8 mouse cellular contexts compared by ENCODE assay signal in the genomic region with DNA sequence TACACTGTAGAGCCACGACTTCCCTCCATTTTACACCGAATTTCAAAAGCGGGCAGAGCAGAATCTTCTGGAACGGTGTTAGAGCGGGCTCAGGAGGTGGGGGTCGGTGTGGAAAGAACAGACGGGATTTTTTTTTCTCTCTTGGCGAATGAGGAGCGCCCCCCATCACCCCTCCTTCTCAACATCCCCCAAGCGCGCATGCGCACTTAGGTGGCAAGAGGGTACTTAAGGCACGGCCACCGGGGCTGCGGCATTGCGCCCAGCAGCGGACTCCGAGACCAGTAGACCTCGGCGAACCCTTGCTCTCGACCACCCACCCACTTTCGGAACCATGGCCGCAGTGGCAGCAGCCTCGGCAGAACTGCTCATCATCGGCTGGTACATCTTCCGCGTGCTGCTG. TPM values are rescaled to one million over a fixed set of nuclear protein-coding genes. Genes with fewer than 3 reads are reported as not detected.
DNase-seq lines count a peak whose midpoint lies in the region; ATAC-seq and TF ChIP-seq lines count a peak whose summit lies in the region.

A gene (plus strand): TSS at position 221 of the 400 bp plus-strand sequence.

- no peak for DNase-seq in kidney, adult 2 months
- no peak for DNase-seq in kidney, adult 9 months
- DNase-seq in adrenal gland, adult (ENCODE audit: inconsistent age in 2 of 2, low spot score in 1 of 2) = peak; percentile 32 to 64
- peak; percentile 91 for DNase-seq in embryonic facial prominence, embryonic 10.5 days (ENCODE audit: low spot score)
- DNase-seq in intestine, embryonic 14.5 days (ENCODE audit: low spot score) = peak; percentile 84
- no peak for DNase-seq in liver, embryonic 14.5 days (ENCODE audit: low read depth in 3 of 3, low spot score in 3 of 3)
- peak; percentile 62 for DNase-seq in right cerebral cortex, postnatal 14 days
- no peak for DNase-seq in thymus, postnatal 36 days

- no peaks in the 10 kb centered on the region for H3K27me3 ChIP-seq in kidney, adult 2 months (replicated peaks; ENCODE audit: control insufficient read depth, insufficient read depth, low read length)
- H3K27me3 ChIP-seq in embryonic facial prominence, embryonic 10.5 days (replicated peaks; ENCODE audit: low read depth, poor library complexity, severe bottlenecking) = no peaks in the 10 kb centered on the region
- no peaks in the 10 kb centered on the region for H3K27me3 ChIP-seq in intestine, embryonic 14.5 days (replicated peaks; ENCODE audit: control insufficient read depth, insufficient read depth, low read length)
- H3K27me3 ChIP-seq in liver, embryonic 14.5 days (ENCODE audit: control insufficient read depth, insufficient read depth, low read length) = peaks cover 25% of the 10 kb centered on the region

- ATAC-seq in intestine, embryonic 14.5 days (replicated peaks; ENCODE audit: low FRiP score, low TSS enrichment, low read depth) = peak; percentile 41
- ATAC-seq in liver, embryonic 14.5 days (ENCODE audit: insufficient read depth) = no peak

- H3K36me3 ChIP-seq in kidney, adult 2 months (ENCODE audit: control insufficient read depth, insufficient read depth, low read length) = no peaks in the 10 kb centered on the region
- peaks cover 89% of the 10 kb centered on the region for H3K36me3 ChIP-seq in embryonic facial prominence, embryonic 10.5 days (replicated peaks)
- peaks cover 43% of the 10 kb centered on the region for H3K36me3 ChIP-seq in intestine, embryonic 14.5 days (ENCODE audit: control insufficient read depth, insufficient read depth, low read length)
- no peaks in the 10 kb centered on the region for H3K36me3 ChIP-seq in liver, embryonic 14.5 days (replicated peaks; ENCODE audit: control insufficient read depth, insufficient read depth, low read depth)

- peak within 1 kb of the TSS; percentile 20; the same call in 1 of the 2 replicates for H3K4me3 ChIP-seq in kidney, adult 2 months (ENCODE audit: insufficient read depth, low read depth, low read length)
- peak within 1 kb of the TSS; percentile 68 for H3K4me3 ChIP-seq in embryonic facial prominence, embryonic 10.5 days
- H3K4me3 ChIP-seq in intestine, embryonic 14.5 days (ENCODE audit: low read depth, low read length) = peak within 1 kb of the TSS; percentile 35
- no peak within 1 kb of the TSS for H3K4me3 ChIP-seq in liver, embryonic 14.5 days (ENCODE audit: insufficient read depth in 1 of 2, low read depth in 2 of 2, low read length in 2 of 2)

- peak within 1 kb of the TSS; percentile 50 for H3K4me2 ChIP-seq in intestine, embryonic 14.5 days (ENCODE audit: low read length)
- peak within 1 kb of the TSS; percentile 33 for H3K4me2 ChIP-seq in liver, embryonic 14.5 days (ENCODE audit: low read depth)

- no peak for TF ChIP-seq CTCF in kidney, adult 2 months (conservative IDR thresholded peaks at IDR 0.05; ENCODE audit: insufficient read depth, insufficient read length, low read depth, low read length)
- no peak for TF ChIP-seq CTCF in liver, embryonic 14.5 days (IDR thresholded peaks at IDR 0.05; ENCODE audit: low read depth)

- 65% methylated on average over 27 of the region's 27 CpGs for WGBS in kidney, adult 2 months
- WGBS in embryonic facial prominence, embryonic 10.5 days = 51% methylated on average over 27 of the region's 27 CpGs
- WGBS in intestine, embryonic 14.5 days = 53% methylated on average over 27 of the region's 27 CpGs
- WGBS in liver, embryonic 14.5 days (ENCODE audit: insufficient replicate concordance) = 49% methylated on average over 27 of the region's 27 CpGs

- TF ChIP-seq EP300 in liver, embryonic 14.5 days (IDR thresholded peaks at IDR 0.05; ENCODE audit: low read depth) = no peak

- peak within 1 kb of the TSS; percentile 49 for H3K9ac ChIP-seq in intestine, embryonic 14.5 days (ENCODE audit: low read length)
- H3K9ac ChIP-seq in liver, embryonic 14.5 days (replicated peaks) = no peak within 1 kb of the TSS

- H3K4me1 ChIP-seq in kidney, adult 2 months (ENCODE audit: control insufficient read depth, insufficient read depth, low read length) = peaks cover 3% of the 10 kb centered on the region
- peaks cover 82% of the 10 kb centered on the region for H3K4me1 ChIP-seq in embryonic facial prominence, embryonic 10.5 days
- peaks cover 4% of the 10 kb centered on the region for H3K4me1 ChIP-seq in intestine, embryonic 14.5 days (replicated peaks; ENCODE audit: control insufficient read depth, insufficient read depth, low read length)
- no peaks in the 10 kb centered on the region for H3K4me1 ChIP-seq in liver, embryonic 14.5 days (replicated peaks; ENCODE audit: control insufficient read depth in 2 of 2, insufficient read depth in 2 of 2, low read length in 1 of 2)

- peaks cover 57% of the 10 kb centered on the region for H3K9me3 ChIP-seq in embryonic facial prominence, embryonic 10.5 days
- H3K9me3 ChIP-seq in intestine, embryonic 14.5 days (ENCODE audit: control insufficient read depth, low read length) = peaks cover 41% of the 10 kb centered on the region
- H3K9me3 ChIP-seq in liver, embryonic 14.5 days (ENCODE audit: control insufficient read depth, low read length) = peaks cover 2% of the 10 kb centered on the region; the same call in 1 of the 2 replicates

- TF ChIP-seq POLR2A in kidney, adult 2 months (IDR thresholded peaks at IDR 0.05; ENCODE audit: low read depth, low read length) = no peak

- H3K27ac ChIP-seq in kidney, adult 2 months (ENCODE audit: insufficient read depth, low read depth, low read length) = no peak within 1 kb of the TSS
- peak within 1 kb of the TSS; percentile 91 for H3K27ac ChIP-seq in embryonic facial prominence, embryonic 10.5 days (replicated peaks)
- peak within 1 kb of the TSS; percentile 51 for H3K27ac ChIP-seq in intestine, embryonic 14.5 days (ENCODE audit: low read depth)
- H3K27ac ChIP-seq in liver, embryonic 14.5 days = no peak within 1 kb of the TSS

RNA-seq across cellular contexts. Expression of the gene that starts here (rescaled TPM):
- polyA plus RNA-seq in kidney, adult 2 months (2012; rRNA removed) = 1.9 and 3.9 TPM in 2 replicates
- 2,080 and 2,294 TPM in 2 replicates for polyA plus RNA-seq in embryonic facial prominence, embryonic 10.5 days (2016; fragmentation: Nextera tagmentation; extraction: Ambion mirVana)
- polyA plus RNA-seq in intestine, embryonic 14.5 days (2014; fragmentation: Nextera tagmentation; extraction: Ambion mirVana) = 410 and 452 TPM in 2 replicates
- polyA plus RNA-seq in liver, embryonic 14.5 days (2012; rRNA removed) = 12.8 and 21.0 TPM in 2 replicates
- polyA plus RNA-seq in liver, embryonic 14.5 days (2014; fragmentation: Nextera tagmentation; extraction: Ambion mirVana) = 10.5 and 11.6 TPM in 2 replicates

Comparison
In these comparisons a context has a peak if more than half of its experiments do, and no peak if none do; other contexts are left out.
1. RNA of the gene that starts here (polyA plus RNA-seq): 2,080 to 2,294 TPM in embryonic facial prominence, embryonic 10.5 days and 410 to 452 TPM in intestine, embryonic 14.5 days; 10.5 to 21.0 TPM in liver, embryonic 14.5 days and 1.9 to 3.9 TPM in kidney, adult 2 months; every median in the first group is over 10 times any median in the second.
2. DNase-seq: peak in adrenal gland, adult (2 of 2), embryonic facial prominence, embryonic 10.5 days (single experiment), intestine, embryonic 14.5 days (single experiment) and right cerebral cortex, postnatal 14 days (single experiment); none in kidney, adult 2 months (single experiment), kidney, adult 9 months (single experiment), liver, embryonic 14.5 days (0 of 3) and thymus, postnatal 36 days (0 of 2).
3. H3K27ac ChIP-seq: peak in embryonic facial prominence, embryonic 10.5 days (single experiment) and intestine, embryonic 14.5 days (single experiment); none in kidney, adult 2 months (single experiment) and liver, embryonic 14.5 days (single experiment).
4. H3K4me3 ChIP-seq: peak in kidney, adult 2 months (single experiment), embryonic facial prominence, embryonic 10.5 days (single experiment) and intestine, embryonic 14.5 days (single experiment); none in liver, embryonic 14.5 days (0 of 2).